Mouse (Mus musculus): Measurements from ENCODE around the gene Pde3b. TPM values are rescaled to one million over a fixed set of nuclear protein-coding genes. Genes with fewer than 3 reads are reported as not detected.

Pde3b gene
- polyA plus RNA-seq, 1 experiment from 2014 or later: 2.3 TPM

DNA sequence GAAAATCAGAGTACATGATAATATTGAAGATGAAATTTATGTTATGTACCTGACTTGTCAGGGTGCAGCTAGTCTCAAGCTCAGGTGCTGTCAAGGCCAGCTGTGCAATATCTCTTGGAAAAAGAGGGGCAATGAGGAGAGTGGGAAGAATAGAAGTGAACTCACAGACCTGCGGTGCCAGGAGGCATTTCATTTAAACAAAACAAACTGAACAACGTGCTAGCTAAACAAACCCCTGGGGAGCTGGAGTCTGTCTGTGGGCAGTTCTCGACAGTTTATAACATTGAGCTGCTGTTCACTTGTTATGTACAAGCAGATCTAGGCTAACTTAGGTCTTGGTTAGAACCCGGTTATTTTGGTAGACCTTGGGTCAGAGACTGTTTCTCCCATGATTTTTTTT, 5.8 kb downstream of the Pde3b start:
- Histone ChIP-seq H3K36me3 (ENCODE audit: control insufficient read depth, insufficient read depth, low read length) (no peaks in the 10 kb centered on the region), H3K4me2 (replicated peaks; ENCODE audit: low read depth) (no peak overlapping the region), H3K27ac (replicated peaks) (no peak overlapping the region), H3K9me3 (ENCODE audit: control insufficient read depth, low read length) (no peaks in the 10 kb centered on the region), H3K9ac (ENCODE audit: low read length) (no peak overlapping the region), H3K27me3 (ENCODE audit: control insufficient read depth, insufficient read depth, low read length) (no peaks in the 10 kb centered on the region), H3K4me3 (ENCODE audit: low read depth, low read length) (no peak overlapping the region), H3K4me1 (replicated peaks; ENCODE audit: control insufficient read depth, insufficient read depth) (no peaks in the 10 kb centered on the region)
- WGBS: 27% methylated on average over 4 of the region's 4 CpGs
- DNase-seq (ENCODE audit: low spot score) (no peak), ATAC-seq (ENCODE audit: low FRiP score, low TSS enrichment) (no peak)
- TF ChIP-seq CTCF (IDR thresholded peaks at IDR 0.05; ENCODE audit: low read depth) (no peak), EP300 (optimal IDR thresholded peaks at IDR 0.05) (no peak)

DNA sequence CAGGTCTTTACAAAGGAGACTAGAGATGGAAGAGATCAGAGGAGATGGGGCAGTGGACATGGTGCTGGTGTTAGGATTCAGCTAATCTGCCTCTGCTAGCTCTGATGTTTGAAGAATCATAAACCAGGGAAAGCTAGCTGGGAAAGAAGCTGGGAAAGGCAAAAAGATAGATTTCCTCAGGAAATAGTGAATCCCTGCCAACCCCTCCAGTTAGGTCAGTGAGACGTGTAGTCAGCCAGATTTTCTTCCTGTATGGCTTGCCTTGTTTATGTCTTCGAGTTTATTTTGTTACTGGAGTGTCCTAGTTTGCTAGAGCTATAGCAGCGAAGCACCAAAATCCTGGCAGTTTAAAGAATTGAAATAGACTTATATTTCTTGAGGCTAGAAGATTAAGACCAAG, 7.1 kb downstream of the Pde3b start:
- TF ChIP-seq CTCF (IDR thresholded peaks at IDR 0.05; ENCODE audit: low read depth) (no peak), EP300 (optimal IDR thresholded peaks at IDR 0.05) (no peak)

DNA sequence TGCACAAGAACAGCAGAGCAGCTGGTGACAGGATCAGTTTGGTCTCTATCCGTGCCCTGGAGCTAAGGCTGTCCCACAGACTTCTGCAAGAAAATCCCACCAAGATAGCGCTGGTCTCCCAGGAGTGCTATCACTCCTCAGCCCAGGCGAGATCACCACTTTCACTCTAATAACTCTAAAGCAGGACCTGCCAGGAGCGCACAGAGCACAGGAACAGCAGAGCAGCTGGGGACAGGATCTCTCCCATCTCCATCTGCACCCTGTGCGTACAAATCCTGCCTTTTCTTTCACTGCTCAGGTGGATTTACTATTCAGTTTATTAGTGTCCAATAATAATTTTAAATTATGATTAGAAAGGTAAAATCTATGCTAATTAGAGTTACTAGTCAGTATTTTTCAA, 14.7 kb downstream of the Pde3b start:
- Histone ChIP-seq H3K4me3 (ENCODE audit: low read depth, low read length) (no peak overlapping the region), H3K36me3 (ENCODE audit: control insufficient read depth, insufficient read depth, low read length) (no peaks in the 10 kb centered on the region), H3K9ac (ENCODE audit: low read length) (no peak overlapping the region), H3K27ac (replicated peaks) (no peak overlapping the region), H3K4me2 (replicated peaks; ENCODE audit: low read depth) (no peak overlapping the region), H3K27me3 (ENCODE audit: control insufficient read depth, insufficient read depth, low read length) (no peaks in the 10 kb centered on the region), H3K4me1 (replicated peaks; ENCODE audit: control insufficient read depth, insufficient read depth) (no peaks in the 10 kb centered on the region), H3K9me3 (ENCODE audit: control insufficient read depth, low read length) (no peaks in the 10 kb centered on the region)
- no peak for TF ChIP-seq CTCF (IDR thresholded peaks at IDR 0.05; ENCODE audit: low read depth)
- no peak for TF ChIP-seq EP300 (optimal IDR thresholded peaks at IDR 0.05)
- 84% methylated on average over 5 of the region's 5 CpGs for WGBS
- ATAC-seq (ENCODE audit: low FRiP score, low TSS enrichment): no peak
- DNase-seq (ENCODE audit: low spot score): no peak

More for the DNA sequence above, 7.1 kb downstream of the Pde3b start:
- Histone ChIP-seq H3K9ac (ENCODE audit: low read length) (no peak overlapping the region), H3K4me2 (replicated peaks; ENCODE audit: low read depth) (no peak overlapping the region), H3K4me3 (ENCODE audit: low read depth, low read length) (no peak overlapping the region), H3K9me3 (ENCODE audit: control insufficient read depth, low read length) (no peaks in the 10 kb centered on the region), H3K4me1 (replicated peaks; ENCODE audit: control insufficient read depth, insufficient read depth) (no peaks in the 10 kb centered on the region), H3K27me3 (ENCODE audit: control insufficient read depth, insufficient read depth, low read length) (no peaks in the 10 kb centered on the region), H3K36me3 (ENCODE audit: control insufficient read depth, insufficient read depth, low read length) (no peaks in the 10 kb centered on the region), H3K27ac (replicated peaks) (no peak overlapping the region)
- 60% methylated on average over 3 of the region's 3 CpGs for WGBS
- DNase-seq (ENCODE audit: low spot score) (no peak), ATAC-seq (ENCODE audit: low FRiP score, low TSS enrichment) (no peak)

DNA sequence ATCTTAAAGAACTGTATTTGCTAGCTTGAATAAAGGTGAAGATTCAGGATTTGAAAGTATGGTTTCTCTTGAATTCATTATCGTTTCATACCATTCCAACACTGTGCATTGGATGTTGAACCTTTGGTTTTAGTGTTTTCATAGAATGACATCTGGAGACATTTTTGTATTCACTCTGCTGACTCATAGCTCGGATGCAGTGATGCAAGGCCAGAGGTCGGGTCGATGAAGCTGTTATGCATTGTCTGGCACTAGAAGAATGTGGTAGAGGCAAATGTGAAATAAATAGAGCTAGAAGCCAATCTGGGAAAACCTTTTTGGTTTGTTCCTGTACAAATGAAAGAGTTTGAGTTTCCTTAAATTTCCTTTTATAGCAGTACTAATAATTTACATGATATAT, 16.9 kb downstream of the Pde3b start:
- ATAC-seq (ENCODE audit: low FRiP score, low TSS enrichment) (no peak), DNase-seq (ENCODE audit: low spot score) (no peak)
- Histone ChIP-seq H3K4me1 (replicated peaks; ENCODE audit: control insufficient read depth, insufficient read depth) (no peaks in the 10 kb centered on the region), H3K9ac (ENCODE audit: low read length) (no peak overlapping the region), H3K27ac (replicated peaks) (no peak overlapping the region), H3K27me3 (ENCODE audit: control insufficient read depth, insufficient read depth, low read length) (no peaks in the 10 kb centered on the region), H3K4me3 (ENCODE audit: low read depth, low read length) (no peak overlapping the region), H3K9me3 (ENCODE audit: control insufficient read depth, low read length) (no peaks in the 10 kb centered on the region), H3K4me2 (replicated peaks; ENCODE audit: low read depth) (no peak overlapping the region), H3K36me3 (ENCODE audit: control insufficient read depth, insufficient read depth, low read length) (no peaks in the 10 kb centered on the region)
- WGBS: 61% methylated on average over 4 of the region's 4 CpGs
- no peak for TF ChIP-seq EP300 (optimal IDR thresholded peaks at IDR 0.05)
- TF ChIP-seq CTCF (IDR thresholded peaks at IDR 0.05; ENCODE audit: low read depth): no peak

DNA sequence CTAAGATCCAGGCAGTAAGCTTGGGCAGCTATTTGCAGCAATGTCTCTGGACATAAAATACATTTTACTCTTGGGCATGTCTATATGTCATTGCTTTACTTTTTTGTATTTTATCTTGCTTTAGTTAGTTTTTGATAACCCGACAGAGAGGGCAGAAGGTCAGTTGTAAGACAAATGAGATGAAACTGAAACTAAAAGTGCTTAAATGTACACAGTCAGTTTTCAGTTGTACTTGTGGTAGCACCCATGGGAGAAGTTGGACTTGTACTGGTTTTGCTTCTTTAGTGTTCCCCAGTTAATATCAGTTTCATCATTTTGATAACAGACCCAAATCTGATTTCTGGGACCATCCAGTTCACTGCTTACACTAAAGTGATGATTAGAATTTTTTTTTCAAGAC, 24.6 kb downstream of the Pde3b start:
- Histone ChIP-seq H3K4me3 (ENCODE audit: low read depth, low read length) (no peak overlapping the region), H3K36me3 (ENCODE audit: control insufficient read depth, insufficient read depth, low read length) (no peaks in the 10 kb centered on the region), H3K4me2 (replicated peaks; ENCODE audit: low read depth) (no peak overlapping the region), H3K4me1 (replicated peaks; ENCODE audit: control insufficient read depth, insufficient read depth) (no peaks in the 10 kb centered on the region), H3K9ac (ENCODE audit: low read length) (no peak overlapping the region), H3K9me3 (ENCODE audit: control insufficient read depth, low read length) (no peaks in the 10 kb centered on the region), H3K27me3 (ENCODE audit: control insufficient read depth, insufficient read depth, low read length) (no peaks in the 10 kb centered on the region), H3K27ac (replicated peaks) (no peak overlapping the region)
- TF ChIP-seq CTCF (IDR thresholded peaks at IDR 0.05; ENCODE audit: low read depth): no peak
- TF ChIP-seq EP300 (optimal IDR thresholded peaks at IDR 0.05): no peak
- ATAC-seq (ENCODE audit: low FRiP score, low TSS enrichment): no peak
- WGBS: 36% methylated on average over 1 of the region's 1 CpGs
- no peak for DNase-seq (ENCODE audit: low spot score)

DNA sequence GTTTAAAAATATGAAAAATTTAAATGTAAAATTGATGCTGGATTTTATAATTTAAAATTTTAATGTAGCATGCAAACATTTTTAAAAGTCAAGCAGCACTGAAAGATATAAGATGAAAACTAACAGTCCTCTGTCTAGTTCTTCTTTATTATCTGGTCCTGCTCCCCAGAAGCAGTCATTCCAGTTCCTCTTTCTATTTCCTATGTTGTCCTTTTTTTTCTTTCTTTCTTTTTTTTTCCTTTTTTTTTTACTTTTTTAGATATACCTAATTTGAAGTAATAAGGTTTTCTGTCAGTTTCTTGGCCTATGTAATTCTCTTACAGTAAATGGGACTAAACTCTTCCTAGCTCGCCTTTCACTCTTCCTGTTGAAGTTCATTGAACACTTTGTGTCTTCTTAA, 25.4 kb downstream of the Pde3b start:
- Histone ChIP-seq H3K27ac (replicated peaks) (no peak overlapping the region), H3K4me1 (replicated peaks; ENCODE audit: control insufficient read depth, insufficient read depth) (no peaks in the 10 kb centered on the region), H3K4me2 (replicated peaks; ENCODE audit: low read depth) (no peak overlapping the region), H3K27me3 (ENCODE audit: control insufficient read depth, insufficient read depth, low read length) (no peaks in the 10 kb centered on the region), H3K9me3 (ENCODE audit: control insufficient read depth, low read length) (no peaks in the 10 kb centered on the region), H3K4me3 (ENCODE audit: low read depth, low read length) (no peak overlapping the region), H3K36me3 (ENCODE audit: control insufficient read depth, insufficient read depth, low read length) (no peaks in the 10 kb centered on the region), H3K9ac (ENCODE audit: low read length) (no peak overlapping the region)
- DNase-seq (ENCODE audit: low spot score) (no peak), ATAC-seq (ENCODE audit: low FRiP score, low TSS enrichment) (no peak)
- TF ChIP-seq CTCF (IDR thresholded peaks at IDR 0.05; ENCODE audit: low read depth): no peak
- no peak for TF ChIP-seq EP300 (optimal IDR thresholded peaks at IDR 0.05)
- 93% methylated on average over 1 of the region's 1 CpGs for WGBS
